Mouse (Mus musculus): Measurements from ENCODE around the gene Fbxl2.
"Not testable (repeated sequence)": the region's sequence is repeated elsewhere in the genome, so short reads cannot be mapped to it uniquely, and the experiment has no call there.

Fbxl2 gene

GRCm38 (mm10) chr9:114046028-114046427 lies at the start of gene Fbxl2:
TSS of gene Fbxl2 (minus strand) at chr9:114046191.
- no peak for DNase-seq

- no peak for DNase-seq
These were observed 48.9 kb upstream of the Fbxl2 start for GRCm38 (mm10) chr9:114094854-114095253.

DNA sequence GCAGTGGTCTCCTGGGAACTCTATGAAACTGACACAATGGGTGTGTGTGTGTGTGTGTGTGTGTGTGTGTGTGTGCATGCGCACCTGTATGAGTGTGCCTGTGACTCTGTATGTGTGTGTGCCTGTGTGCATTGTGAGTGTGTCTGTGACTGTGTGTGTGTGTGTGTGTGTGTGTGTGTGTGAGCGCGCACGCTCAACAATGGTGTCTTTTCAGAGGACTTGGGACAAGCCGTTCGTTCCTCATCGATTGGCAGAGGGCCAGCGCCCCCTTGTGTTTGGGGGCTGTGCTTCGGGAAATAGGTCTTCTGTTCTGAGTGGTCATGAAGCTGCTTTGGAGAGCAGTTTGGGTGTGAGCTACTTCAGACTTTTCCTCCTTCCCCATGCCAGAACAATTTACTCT lies 46.2 kb upstream of the Fbxl2 start:
- peak; percentile 62 to 67 for DNase-seq

- DNase-seq = not testable (repeated sequence)
These were observed 42.9 kb upstream of the Fbxl2 start for GRCm38 (mm10) chr9:114088885-114089284.

GRCm38 (mm10) chr9:114087106-114087815 lies 41.3 kb upstream of the Fbxl2 start:
- no peak for DNase-seq

- DNase-seq = no peak
These were observed 40.4 kb upstream of the Fbxl2 start for GRCm38 (mm10) chr9:114086422-114086821.

GRCm38 (mm10) chr9:114073681-114074080 lies 27.7 kb upstream of the Fbxl2 start:
- no peak for DNase-seq

DNA sequence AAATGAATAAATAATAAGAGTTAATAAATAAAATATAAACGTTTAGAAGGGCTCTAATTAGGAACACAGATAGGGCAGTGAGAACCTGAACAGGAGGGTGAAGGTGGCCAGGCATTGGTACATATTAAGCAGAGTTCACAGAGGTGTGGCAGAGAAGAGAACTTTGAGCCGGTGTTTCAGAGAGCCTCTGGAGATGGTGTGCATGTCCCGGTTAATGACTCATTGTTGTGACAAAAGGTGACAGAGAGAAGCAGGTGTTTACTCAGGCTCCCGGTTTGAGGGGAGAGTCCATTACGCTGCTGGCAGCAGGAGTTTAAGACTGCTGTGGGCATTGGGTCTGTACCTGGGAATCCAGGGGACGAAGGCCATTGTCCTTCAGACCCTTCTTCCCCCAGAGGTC lies 23.4 kb upstream of the Fbxl2 start:
- DNase-seq = no peak

DNA sequence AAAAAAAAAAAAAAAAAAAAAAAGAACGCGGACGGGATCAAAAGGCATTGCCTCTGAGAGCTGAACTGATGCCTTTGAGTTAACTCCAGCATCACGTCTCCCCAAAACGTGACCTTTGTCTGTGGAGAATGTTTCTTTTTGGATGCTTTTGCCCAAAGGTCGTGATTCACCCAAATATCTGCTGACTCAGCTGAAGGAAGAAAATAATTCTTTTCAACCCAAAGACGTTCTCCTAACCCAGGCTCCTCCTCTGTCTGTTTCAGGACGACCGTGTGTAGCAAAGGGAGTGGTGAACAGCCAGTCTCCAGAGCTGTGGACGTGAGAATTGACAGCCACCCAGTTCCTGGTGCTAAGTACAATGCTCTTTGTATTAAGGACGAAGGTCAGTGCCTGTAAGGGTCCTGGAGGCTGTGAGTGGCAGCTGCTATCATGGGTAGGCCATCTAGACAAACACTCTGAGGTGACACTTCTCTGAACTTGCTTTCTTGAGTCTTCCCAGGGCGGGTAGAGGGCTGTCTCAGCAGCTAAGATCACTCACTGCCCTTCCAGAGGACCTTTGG lies 22.6 kb upstream of the Fbxl2 start:
- no peak for DNase-seq

GRCm38 (mm10) chr9:114057090-114057796 lies 11.3 kb upstream of the Fbxl2 start, which contains the start of gene Susd5:
TSS of gene Susd5 (plus strand) at chr9:114057140.
- peak; percentile 31 to 46 for DNase-seq

DNA sequence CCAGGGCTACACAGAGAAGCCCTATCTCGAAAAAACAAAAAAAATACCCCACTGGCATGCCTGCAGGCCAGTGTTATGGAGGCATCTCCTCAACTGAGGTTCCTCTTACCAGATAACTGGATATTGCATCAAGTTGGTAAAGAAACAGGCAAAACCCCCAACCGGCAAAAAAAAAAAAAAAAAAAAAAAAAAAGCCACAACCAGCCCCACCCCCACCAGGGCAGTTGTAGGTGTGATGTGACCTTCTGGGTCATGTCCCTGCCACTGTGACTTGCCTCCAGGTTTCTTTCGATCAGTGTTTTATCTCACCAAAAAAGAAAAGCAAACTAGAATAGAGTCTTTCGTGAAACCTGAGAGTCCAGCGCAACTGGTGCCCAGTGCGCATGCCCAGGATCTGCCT lies 6.9 kb upstream of the Fbxl2 start:
- no peak for DNase-seq

DNA sequence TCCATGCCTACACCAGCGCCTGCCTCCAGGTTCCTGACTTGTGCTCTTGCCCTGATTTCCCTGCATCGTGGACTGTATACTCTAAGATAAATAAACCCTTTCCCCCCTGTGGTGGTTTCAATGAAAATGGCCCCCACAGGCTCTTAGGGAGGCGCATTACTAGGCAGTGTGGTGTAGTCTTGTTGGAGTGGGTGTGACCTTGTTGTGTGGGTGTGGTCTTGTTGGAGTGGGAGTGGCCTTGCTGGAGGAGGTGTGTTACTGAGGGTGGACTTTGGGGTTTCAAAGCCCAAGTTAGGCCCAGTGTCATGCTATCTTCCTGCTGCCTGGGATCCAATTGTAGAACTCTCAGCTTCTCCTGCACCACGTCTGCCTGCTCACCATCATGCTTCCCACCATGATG lies 6.0 kb upstream of the Fbxl2 start:
- no peak for DNase-seq

- no peak for DNase-seq
These were observed 4.8 kb upstream of the Fbxl2 start for GRCm38 (mm10) chr9:114050778-114051177.

DNA sequence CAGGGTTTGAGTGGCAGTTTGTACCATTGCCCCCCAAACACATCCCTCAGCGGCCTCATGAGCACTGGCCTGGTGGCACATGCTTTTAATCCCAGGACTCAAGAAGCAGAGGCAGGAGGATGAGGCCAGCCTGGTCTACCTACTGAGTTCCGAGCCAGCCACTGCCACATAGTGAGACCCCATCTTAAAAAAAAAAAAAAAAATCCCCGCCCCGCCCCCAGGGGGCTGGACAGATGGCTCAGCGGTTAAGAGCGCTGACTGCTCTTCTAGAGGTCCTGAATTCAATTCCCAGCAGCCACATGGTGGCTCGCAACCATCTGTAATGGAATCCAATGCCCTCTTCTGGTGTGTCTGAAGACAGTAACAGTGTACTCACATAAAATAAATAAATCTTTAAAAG lies 4.1 kb upstream of the Fbxl2 start:
- DNase-seq = no peak

DNA sequence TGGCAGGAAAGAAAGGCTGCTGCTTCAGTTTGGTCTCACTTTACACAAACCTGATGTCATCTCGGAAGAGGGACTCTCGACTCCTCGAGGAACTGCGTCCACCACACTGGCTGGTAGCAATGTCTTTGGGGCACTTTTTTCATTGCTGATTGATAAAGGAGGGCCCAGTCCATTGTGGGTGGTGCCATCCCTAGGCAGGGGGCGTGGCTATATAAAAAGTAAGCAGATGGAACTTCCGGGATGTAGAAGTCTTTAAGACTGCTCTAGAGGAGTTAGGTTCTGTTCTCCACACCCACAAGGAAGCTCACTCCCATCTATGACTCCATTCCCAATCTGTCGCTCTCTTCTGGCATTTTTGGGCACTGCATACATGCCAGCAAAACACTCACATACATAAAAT lies 685 bp upstream of the Fbxl2 start:
- no peak for DNase-seq

GRCm38 (mm10) chr9:114044446-114044845 lies 1.5 kb downstream of the Fbxl2 start:
- peak in 1 of 2 experiments; percentile 35 for DNase-seq

DNA sequence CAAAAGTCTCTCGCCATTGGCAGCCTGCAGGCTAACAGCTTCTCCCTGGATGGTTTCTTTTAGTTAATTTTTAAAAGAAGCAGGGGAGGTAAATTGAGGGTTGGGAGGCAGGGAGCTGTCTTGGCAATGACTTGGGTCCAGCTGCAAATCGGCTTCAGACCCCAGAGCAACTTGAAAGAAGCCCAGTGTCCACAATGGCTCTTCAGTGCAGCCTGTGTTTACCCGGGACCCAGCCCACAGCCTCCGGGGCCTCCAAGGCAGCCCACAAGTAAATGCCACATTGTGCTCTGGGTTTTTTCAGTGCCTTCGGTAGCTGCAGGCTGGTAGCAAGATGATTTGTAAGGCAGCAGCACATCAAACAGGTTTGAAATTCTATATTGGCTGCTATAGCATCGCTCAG lies 3.5 kb downstream of the Fbxl2 start:
- DNase-seq = peak in 1 of 2 experiments; percentile 7

- DNase-seq = no peak
These were observed 5.0 kb downstream of the Fbxl2 start for GRCm38 (mm10) chr9:114040945-114041344.

DNA sequence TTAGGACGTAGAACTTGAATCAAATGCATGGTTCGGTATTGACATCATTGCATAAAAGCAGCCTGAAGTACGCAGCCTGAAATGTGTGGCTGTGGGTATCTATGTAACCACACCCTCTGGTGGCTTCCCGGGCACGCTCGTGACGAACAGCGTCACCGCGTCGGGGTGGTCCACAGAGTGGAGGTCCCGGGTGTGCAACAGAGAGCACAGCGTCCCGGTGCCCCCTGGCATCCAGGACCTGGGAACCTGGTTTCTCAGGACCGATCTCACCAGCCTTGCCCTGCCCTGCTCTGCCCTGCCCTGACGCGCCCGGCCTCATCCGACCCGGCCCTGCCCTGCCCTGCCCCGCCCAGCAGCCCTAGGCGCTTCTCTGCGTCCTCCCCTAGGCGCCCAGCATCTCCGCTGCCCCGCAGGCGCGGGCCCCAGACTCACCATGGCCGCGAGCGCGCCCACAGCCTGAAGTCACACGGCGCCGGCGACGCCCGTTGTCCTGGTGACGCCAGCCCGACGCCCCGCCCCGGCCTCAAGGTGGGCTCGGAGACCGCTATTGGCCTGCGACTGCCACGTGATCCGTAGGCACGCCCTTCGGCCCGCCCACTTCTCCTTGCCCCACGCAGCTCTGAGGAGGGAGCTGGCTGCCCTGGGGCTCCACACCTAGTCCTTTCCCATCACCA lies 19.6 kb downstream of the Fbxl2 start:
- DNase-seq = peak; percentile 85 to 90

DNA sequence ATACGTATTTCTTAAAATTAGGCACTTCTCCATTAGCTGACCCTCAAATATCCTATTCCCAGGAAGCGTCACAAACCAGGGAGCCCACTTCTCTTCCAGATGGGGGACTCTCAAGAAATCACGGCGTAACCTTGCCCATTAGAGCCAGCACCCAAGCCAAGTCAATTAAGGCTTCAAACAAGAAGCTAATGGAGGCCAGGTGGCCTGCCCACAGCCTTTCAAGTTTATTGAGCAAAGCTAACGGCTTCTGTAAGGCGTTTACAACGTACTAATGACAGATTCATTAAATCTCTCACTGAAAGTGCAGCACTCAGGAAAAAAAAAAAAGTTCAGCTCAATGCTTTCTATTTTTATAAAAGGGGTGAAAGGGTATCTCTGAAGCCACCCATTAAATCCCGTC lies 20.1 kb downstream of the Fbxl2 start:
- no peak for DNase-seq

- no peak for DNase-seq
These were observed 20.8 kb downstream of the Fbxl2 start for GRCm38 (mm10) chr9:114025182-114025581.

DNA sequence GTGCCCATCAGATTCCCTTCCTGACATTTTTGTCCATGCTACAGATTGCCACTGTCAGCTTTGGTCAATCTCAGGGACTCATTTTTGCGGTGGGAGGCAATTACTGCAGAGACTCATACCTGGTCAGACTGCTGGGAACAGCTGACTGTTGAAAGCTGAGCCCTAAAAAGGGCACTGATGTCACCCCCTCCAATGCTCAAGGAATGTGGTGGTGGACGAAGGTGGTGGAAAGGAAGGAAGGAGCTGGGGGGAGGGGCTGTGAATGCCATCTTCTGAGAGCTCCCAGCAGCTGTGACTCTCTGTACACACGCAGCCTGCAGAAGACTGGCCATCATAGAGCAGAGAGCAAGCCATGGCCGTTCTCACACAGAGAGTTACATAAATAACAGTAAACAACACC lies 23.9 kb downstream of the Fbxl2 start:
- DNase-seq = no peak

DNA sequence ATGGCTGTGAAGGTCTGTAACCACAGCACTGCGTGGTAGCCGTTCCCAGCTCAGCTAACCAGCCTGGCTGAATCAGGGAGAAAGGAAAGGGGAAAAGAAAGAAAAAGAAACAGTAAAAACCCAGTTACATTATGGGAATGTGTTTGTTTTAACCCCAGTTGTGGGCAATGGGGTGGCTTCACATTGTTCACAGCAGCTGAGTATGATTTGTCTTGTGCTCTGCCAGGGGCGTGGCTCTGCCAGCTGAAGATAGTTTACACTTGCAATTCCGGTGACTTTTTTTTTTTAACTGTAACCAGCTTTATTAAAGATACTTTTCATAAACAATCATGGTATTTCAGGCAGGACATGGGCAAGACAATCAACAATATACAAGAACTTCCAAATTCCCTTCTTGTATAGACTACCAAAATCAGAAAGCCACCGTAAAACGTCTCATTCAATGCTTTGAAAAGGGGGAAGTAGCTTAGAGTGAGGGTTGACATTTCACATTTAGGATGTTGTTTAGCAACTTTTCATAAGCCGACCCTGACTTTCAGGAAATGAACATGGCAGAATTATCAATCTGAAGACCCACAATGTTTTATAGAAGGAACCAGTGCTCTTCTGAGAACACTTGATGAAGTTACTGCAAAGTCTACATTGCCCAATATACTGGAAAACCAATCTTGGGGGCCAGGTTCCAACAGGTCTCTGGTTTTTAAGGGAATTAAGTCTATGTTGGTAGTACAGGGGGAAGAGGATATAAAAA lies 26.8 kb downstream of the Fbxl2 start:
- DNase-seq = no peak
